Mouse (Mus musculus): ENCODE measurements at regions not wholly inside any gene's neighbourhood (a gene's known extent, or its start where the extent isn't known, plus 50 kb on each side); places are given as distances from the start of the nearest gene placed in this dataset.

DNA sequence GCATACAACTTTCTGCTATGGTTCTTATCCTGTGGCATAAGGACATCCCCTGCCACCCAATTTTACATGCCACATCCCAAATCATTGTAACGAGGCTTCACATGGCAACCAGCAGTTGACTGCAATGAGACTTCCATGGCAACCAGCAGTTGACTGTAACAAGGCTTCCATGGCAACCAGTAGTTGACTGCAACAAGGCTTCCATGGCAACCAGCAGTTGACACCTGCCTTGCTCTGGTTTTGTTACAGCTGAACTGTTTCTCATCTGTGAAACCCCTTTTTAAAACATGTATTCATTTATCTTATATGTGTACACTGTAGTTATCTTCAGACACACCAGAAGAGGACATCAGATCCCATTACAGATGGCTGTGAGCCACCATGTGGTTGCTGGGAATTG, 100.7 kb upstream of the Adgrf1 start:
- Histone ChIP-seq H3K36me3 (ENCODE audit: control insufficient read depth, insufficient read depth, low read length) (no peaks in the 10 kb centered on the region), H3K4me1 (ENCODE audit: control insufficient read depth, insufficient read depth, low read length) (no peaks in the 10 kb centered on the region), H3K9ac (ENCODE audit: low read depth, low read length) (no peak overlapping the region), H3K27me3 (ENCODE audit: control insufficient read depth, insufficient read depth, low read length) (no peaks in the 10 kb centered on the region), H3K79me2 (ENCODE audit: control insufficient read depth, insufficient read depth, low read length) (no peaks in the 10 kb centered on the region), H3K27ac (replicated peaks; ENCODE audit: insufficient read depth, low read depth, low read length) (no peak overlapping the region), H3K4me3 (ENCODE audit: insufficient read depth, low read depth, low read length) (no peak overlapping the region)
- TF ChIP-seq POLR2A (IDR thresholded peaks at IDR 0.05; ENCODE audit: extremely low read depth, insufficient read depth, low read length) (no peak), CTCF (IDR thresholded peaks at IDR 0.05; ENCODE audit: low read depth, low read length) (no peak)
- DNase-seq (ENCODE audit: extremely low read depth, low read depth, low spot score) = no peak
- WGBS = 86% methylated on average over 1 of the region's 1 CpGs

DNA sequence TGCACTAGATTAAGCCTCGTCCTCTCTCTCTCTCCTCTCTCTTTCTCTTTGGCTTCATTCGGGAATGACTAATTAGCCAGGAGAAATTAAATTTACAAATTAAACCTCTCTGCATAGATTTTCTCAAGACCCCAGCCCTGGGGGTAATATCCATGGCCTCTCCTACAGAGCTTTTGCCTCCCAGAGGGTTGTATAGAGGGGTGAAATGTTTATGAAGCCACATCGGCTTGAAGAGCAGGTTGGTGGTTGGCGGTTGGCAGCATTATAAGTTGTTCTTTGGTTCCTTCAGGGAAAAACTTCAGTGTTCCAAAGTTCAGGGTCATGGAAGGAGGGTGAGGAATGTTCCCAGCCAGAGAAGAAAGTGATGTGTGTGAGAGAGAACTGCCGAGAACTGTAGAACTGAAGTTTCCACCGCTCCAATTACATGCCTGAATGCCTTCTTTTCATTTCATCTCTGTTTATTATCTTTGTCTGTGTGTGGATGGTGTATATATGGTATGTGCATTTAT, 97.4 kb upstream of the Adgrf1 start:
- H3K36me3 ChIP-seq (ENCODE audit: control insufficient read depth, insufficient read depth, low read length) = no peaks in the 10 kb centered on the region
- 89% methylated on average over 6 of the region's 6 CpGs for WGBS
- H3K4me1 ChIP-seq (ENCODE audit: control insufficient read depth, insufficient read depth, low read length) = peaks cover 2% of the 10 kb centered on the region
- DNase-seq (ENCODE audit: extremely low read depth, low read depth, low spot score) = no peak
- H3K9ac ChIP-seq (ENCODE audit: low read depth, low read length) = no peak overlapping the region
- H3K27me3 ChIP-seq (ENCODE audit: control insufficient read depth, insufficient read depth, low read length) = no peaks in the 10 kb centered on the region
- TF ChIP-seq CTCF (IDR thresholded peaks at IDR 0.05; ENCODE audit: low read depth, low read length) (no peak), POLR2A (IDR thresholded peaks at IDR 0.05; ENCODE audit: extremely low read depth, insufficient read depth, low read length) (no peak)
- H3K27ac ChIP-seq (replicated peaks; ENCODE audit: insufficient read depth, low read depth, low read length) = no peak overlapping the region
- no peaks in the 10 kb centered on the region for H3K79me2 ChIP-seq (ENCODE audit: control insufficient read depth, insufficient read depth, low read length)
- no peak overlapping the region for H3K4me3 ChIP-seq (ENCODE audit: insufficient read depth, low read depth, low read length)

DNA sequence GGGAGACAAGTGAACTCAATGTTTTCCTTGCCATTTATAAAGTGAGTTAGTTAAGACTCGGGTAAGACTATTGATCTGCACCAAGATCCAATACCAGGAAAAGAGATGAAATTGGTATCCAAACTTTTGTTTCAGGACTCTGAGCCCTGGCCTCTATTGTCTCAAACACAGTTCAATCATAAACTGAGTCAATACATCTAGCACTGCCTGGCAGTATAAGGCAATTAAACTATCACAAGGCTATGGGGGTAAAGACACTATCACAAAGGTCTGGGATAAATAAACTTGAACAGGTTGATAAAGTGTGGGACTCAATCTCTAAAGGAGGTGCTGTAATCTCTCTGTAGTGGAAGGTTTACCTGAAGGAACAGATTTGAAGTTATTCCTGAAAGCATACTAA, 95.3 kb upstream of the Adgrf1 start:
- WGBS = 79% methylated on average over 1 of the region's 1 CpGs

DNA sequence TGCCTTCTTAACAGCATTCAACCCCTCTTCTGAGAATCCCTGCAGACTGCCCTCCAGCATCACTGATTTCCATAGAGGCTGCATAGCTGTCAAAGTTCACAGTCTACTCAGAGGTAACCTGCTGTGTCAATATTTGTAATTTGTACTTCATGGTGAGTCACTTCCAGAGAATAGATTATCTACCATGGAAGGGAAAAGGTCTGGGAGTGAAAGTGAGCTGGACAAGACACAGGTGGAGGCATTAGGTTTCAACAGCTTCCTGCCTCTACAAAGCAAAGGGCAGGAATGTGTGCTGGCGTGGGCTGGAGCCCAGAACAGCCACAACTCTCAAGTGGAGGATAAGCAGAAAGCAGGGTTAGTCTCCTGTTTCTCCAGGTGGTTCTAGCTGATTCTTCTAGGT, 92.9 kb upstream of the Adgrf1 start:
- Histone ChIP-seq H3K36me3 (ENCODE audit: control insufficient read depth, insufficient read depth, low read length) (no peaks in the 10 kb centered on the region), H3K27me3 (ENCODE audit: control insufficient read depth, insufficient read depth, low read length) (no peaks in the 10 kb centered on the region), H3K27ac (replicated peaks; ENCODE audit: insufficient read depth, low read depth, low read length) (no peak overlapping the region), H3K79me2 (ENCODE audit: control insufficient read depth, insufficient read depth, low read length) (no peaks in the 10 kb centered on the region), H3K4me1 (ENCODE audit: control insufficient read depth, insufficient read depth, low read length) (peaks cover 2% of the 10 kb centered on the region), H3K9ac (ENCODE audit: low read depth, low read length) (no peak overlapping the region), H3K4me3 (ENCODE audit: insufficient read depth, low read depth, low read length) (no peak overlapping the region)
- 8% methylated on average over 1 of the region's 1 CpGs for WGBS
- DNase-seq (ENCODE audit: extremely low read depth, low read depth, low spot score) = peak; percentile 74
- TF ChIP-seq POLR2A (IDR thresholded peaks at IDR 0.05; ENCODE audit: extremely low read depth, insufficient read depth, low read length) (no peak), CTCF (IDR thresholded peaks at IDR 0.05; ENCODE audit: low read depth, low read length) (no peak)

More for the DNA sequence above, 95.3 kb upstream of the Adgrf1 start:
- peaks cover 2% of the 10 kb centered on the region for H3K4me1 ChIP-seq (ENCODE audit: control insufficient read depth, insufficient read depth, low read length)
- H3K27ac ChIP-seq (replicated peaks; ENCODE audit: insufficient read depth, low read depth, low read length) = no peak overlapping the region
- no peaks in the 10 kb centered on the region for H3K79me2 ChIP-seq (ENCODE audit: control insufficient read depth, insufficient read depth, low read length)
- H3K36me3 ChIP-seq (ENCODE audit: control insufficient read depth, insufficient read depth, low read length) = no peaks in the 10 kb centered on the region
- TF ChIP-seq POLR2A (IDR thresholded peaks at IDR 0.05; ENCODE audit: extremely low read depth, insufficient read depth, low read length) (no peak), CTCF (IDR thresholded peaks at IDR 0.05; ENCODE audit: low read depth, low read length) (no peak)
- H3K27me3 ChIP-seq (ENCODE audit: control insufficient read depth, insufficient read depth, low read length) = no peaks in the 10 kb centered on the region
- DNase-seq (ENCODE audit: extremely low read depth, low read depth, low spot score) = no peak
- H3K4me3 ChIP-seq (ENCODE audit: insufficient read depth, low read depth, low read length) = no peak overlapping the region
- no peak overlapping the region for H3K9ac ChIP-seq (ENCODE audit: low read depth, low read length)

DNA sequence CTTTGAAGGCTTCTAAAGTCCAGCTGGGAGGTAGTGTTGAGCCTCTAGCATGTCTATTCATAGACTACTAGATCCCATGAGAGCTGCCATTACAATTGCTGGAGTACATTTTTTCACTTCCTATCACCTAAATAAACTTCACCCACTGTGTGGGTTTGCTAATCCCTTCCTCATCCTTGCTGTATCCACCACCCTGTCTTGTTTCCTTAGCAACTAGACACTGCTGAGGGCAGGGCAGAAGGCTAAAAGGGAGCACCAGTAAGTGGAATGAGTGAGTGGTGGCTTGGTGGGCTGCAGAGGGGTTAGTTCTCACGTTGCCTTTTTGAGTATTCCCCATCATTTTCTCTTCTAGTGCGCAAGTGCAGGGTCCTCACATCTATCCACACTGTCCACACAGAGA, 80.1 kb upstream of the Adgrf1 start:
- H3K79me2 ChIP-seq (ENCODE audit: control insufficient read depth, insufficient read depth, low read length) = no peaks in the 10 kb centered on the region
- no peak for DNase-seq (ENCODE audit: extremely low read depth, low read depth, low spot score)
- WGBS = 76% methylated on average over 2 of the region's 2 CpGs
- H3K27me3 ChIP-seq (ENCODE audit: control insufficient read depth, insufficient read depth, low read length) = no peaks in the 10 kb centered on the region
- no peak overlapping the region for H3K4me3 ChIP-seq (ENCODE audit: insufficient read depth, low read depth, low read length)
- TF ChIP-seq POLR2A (IDR thresholded peaks at IDR 0.05; ENCODE audit: extremely low read depth, insufficient read depth, low read length) = no peak
- no peak for TF ChIP-seq CTCF (IDR thresholded peaks at IDR 0.05; ENCODE audit: low read depth, low read length)
- H3K4me1 ChIP-seq (ENCODE audit: control insufficient read depth, insufficient read depth, low read length) = no peaks in the 10 kb centered on the region
- no peak overlapping the region for H3K27ac ChIP-seq (replicated peaks; ENCODE audit: insufficient read depth, low read depth, low read length)
- no peak overlapping the region for H3K9ac ChIP-seq (ENCODE audit: low read depth, low read length)
- H3K36me3 ChIP-seq (ENCODE audit: control insufficient read depth, insufficient read depth, low read length) = no peaks in the 10 kb centered on the region

DNA sequence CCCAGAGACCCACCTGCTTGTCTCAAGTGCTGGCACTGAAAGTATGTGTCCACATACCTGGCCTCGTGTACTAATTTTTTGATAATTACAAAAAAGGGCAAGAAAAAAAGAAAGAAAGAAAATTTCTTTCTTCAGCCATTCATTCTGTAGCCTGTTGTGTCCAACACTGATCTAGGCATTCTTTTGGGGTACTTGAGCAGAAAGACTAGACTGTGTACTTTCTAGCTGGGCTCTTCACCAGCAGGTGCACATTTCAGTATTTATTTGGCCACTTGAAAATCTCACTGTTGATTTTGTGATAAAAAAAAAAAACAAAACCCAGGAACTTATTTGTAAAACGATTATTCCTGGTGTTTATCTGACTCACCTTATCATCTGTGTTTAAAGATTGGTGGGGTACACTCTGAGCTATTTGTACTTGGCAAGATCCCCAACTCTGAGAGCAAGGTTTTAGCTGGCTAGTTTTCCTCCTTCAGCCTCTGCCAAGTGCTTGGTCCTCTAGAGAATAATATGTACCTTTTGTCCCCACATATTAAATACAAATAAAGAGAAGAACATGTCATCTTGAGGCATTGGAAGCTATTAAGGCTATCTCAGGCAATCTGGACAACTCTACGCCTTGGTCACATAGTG, 79.2 kb upstream of the Adgrf1 start:
- H3K27ac ChIP-seq (replicated peaks; ENCODE audit: insufficient read depth, low read depth, low read length) = no peak overlapping the region
- WGBS = 53% methylated on average over 3 of the region's 3 CpGs

More for the DNA sequence above, 79.2 kb upstream of the Adgrf1 start:
- TF ChIP-seq CTCF (IDR thresholded peaks at IDR 0.05; ENCODE audit: low read depth, low read length) (no peak), POLR2A (IDR thresholded peaks at IDR 0.05; ENCODE audit: extremely low read depth, insufficient read depth, low read length) (no peak)
- no peaks in the 10 kb centered on the region for H3K4me1 ChIP-seq (ENCODE audit: control insufficient read depth, insufficient read depth, low read length)
- no peak overlapping the region for H3K4me3 ChIP-seq (ENCODE audit: insufficient read depth, low read depth, low read length)
- no peaks in the 10 kb centered on the region for H3K27me3 ChIP-seq (ENCODE audit: control insufficient read depth, insufficient read depth, low read length)
- H3K79me2 ChIP-seq (ENCODE audit: control insufficient read depth, insufficient read depth, low read length) = no peaks in the 10 kb centered on the region
- no peak overlapping the region for H3K9ac ChIP-seq (ENCODE audit: low read depth, low read length)
- peak; percentile 13 for DNase-seq (ENCODE audit: extremely low read depth, low read depth, low spot score)
- H3K36me3 ChIP-seq (ENCODE audit: control insufficient read depth, insufficient read depth, low read length) = no peaks in the 10 kb centered on the region
